15 mouse cellular contexts compared by ENCODE assay signal in the genomic region with DNA sequence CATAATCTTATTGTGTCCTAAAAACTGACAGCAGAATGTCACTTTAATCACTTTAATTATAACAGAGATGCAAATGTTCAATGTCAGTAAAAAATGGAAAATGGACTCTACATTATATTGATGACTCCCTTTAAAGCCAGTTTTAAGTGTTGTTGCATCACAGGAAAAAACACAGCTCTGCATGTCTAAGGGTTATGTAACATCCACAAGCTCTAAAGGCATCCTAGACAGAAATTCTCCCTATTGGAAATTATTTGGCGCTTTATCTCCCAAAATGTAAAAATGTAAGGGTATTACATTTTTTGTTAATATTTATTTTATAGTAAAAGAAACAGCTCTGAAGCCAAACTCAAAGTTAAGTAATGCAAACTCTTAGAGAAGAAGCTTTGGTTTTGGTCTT.
"Had no signal": no experiment of that assay in that cellular context is flagged by ENCODE, and none has a peak within 500 bp of the region (broad histone marks: within the 10 kb centered on the region; RNA-seq: fewer than 3 reads in every experiment).

No protein-coding gene starts in this region.

- ATAC-seq: lung, postnatal 0 days had no signal

- H3K9me3 ChIP-seq: kidney, embryonic 15.5 days; limb, embryonic 13.5 days; midbrain, embryonic 12.5 days; neural tube, embryonic 13.5 days had no signal

- H3K36me3 ChIP-seq: kidney, embryonic 15.5 days; limb, embryonic 13.5 days; midbrain, embryonic 12.5 days; neural tube, embryonic 13.5 days had no signal

- DNase-seq: kidney, postnatal 14 days; left cerebral cortex, postnatal 4 days; lung, adult 18-20 months; lung, postnatal 4 days; retina, postnatal 1 day; right cerebral cortex, postnatal 4 days; spleen, adult 18-20 months; thymus, adult 18-20 months; thymus, postnatal 14 days had no signal

- H3K4me2 ChIP-seq: kidney, embryonic 15.5 days; limb, embryonic 13.5 days had no signal

- H3K4me3 ChIP-seq: kidney, embryonic 15.5 days; limb, embryonic 13.5 days; midbrain, embryonic 12.5 days; neural tube, embryonic 13.5 days had no signal

- H3K9ac ChIP-seq: kidney, embryonic 15.5 days; limb, embryonic 13.5 days; liver, embryonic 14.5 days had no signal

- H3K27me3 ChIP-seq: kidney, embryonic 15.5 days; limb, embryonic 13.5 days; midbrain, embryonic 12.5 days; neural tube, embryonic 13.5 days had no signal

- H3K27ac ChIP-seq: kidney, embryonic 15.5 days; limb, embryonic 13.5 days; liver, embryonic 14.5 days; neural tube, embryonic 13.5 days had no signal
